Mouse (Mus musculus): ENCODE results near the gene Trmo. TPM values are rescaled to one million over a fixed set of nuclear protein-coding genes. Genes with fewer than 3 reads are reported as not detected.

Gene Trmo
- polyA plus RNA-seq, 1 experiment from 2014 or later, result 11.8 TPM

DNA sequence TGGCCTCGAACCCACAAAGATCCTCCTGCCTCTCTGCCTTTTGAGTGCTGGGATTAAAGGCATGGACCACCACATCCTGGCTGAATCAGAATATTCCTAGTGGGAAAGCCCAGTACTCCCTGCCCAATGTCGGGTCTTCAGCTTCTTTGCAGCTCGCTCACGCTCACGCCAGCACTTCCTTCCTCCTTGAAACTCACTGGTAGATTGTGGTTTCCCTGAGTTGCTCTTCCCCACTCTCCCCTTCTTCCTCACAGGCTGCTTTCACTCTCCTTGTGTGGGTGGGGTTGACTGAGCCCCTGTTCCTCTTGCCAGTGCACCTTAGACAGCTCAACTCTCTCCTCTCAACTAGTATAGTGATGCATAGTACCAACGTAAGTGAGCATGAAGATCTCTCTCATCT, 22.3 kb upstream of the Trmo start:
- Histone ChIP-seq H3K9ac (replicated peaks; ENCODE audit: low read length) (no peak overlapping the region), H3K9me3 (replicated peaks; ENCODE audit: control insufficient read depth, low read length) (no peaks in the 10 kb centered on the region), H3K36me3 (replicated peaks; ENCODE audit: control insufficient read depth, insufficient read depth, low read depth, low read length) (no peaks in the 10 kb centered on the region), H3K4me2 (ENCODE audit: low read depth, low read length) (no peak overlapping the region), H3K27me3 (ENCODE audit: control insufficient read depth, insufficient read depth, low read length) (no peaks in the 10 kb centered on the region), H3K27ac (replicated peaks; ENCODE audit: low read depth, low read length) (no peak overlapping the region), H3K4me1 (ENCODE audit: control insufficient read depth, insufficient read depth, low read length) (no peaks in the 10 kb centered on the region), H3K4me3 (ENCODE audit: low read depth, low read length) (no peak overlapping the region)
- ATAC-seq (replicated peaks; ENCODE audit: insufficient number of reproducible peaks, low FRiP score, low TSS enrichment, low read depth), result no peak
- 81% methylated on average over 6 of the region's 6 CpGs for WGBS
- no peak for DNase-seq (ENCODE audit: low spot score)

DNA sequence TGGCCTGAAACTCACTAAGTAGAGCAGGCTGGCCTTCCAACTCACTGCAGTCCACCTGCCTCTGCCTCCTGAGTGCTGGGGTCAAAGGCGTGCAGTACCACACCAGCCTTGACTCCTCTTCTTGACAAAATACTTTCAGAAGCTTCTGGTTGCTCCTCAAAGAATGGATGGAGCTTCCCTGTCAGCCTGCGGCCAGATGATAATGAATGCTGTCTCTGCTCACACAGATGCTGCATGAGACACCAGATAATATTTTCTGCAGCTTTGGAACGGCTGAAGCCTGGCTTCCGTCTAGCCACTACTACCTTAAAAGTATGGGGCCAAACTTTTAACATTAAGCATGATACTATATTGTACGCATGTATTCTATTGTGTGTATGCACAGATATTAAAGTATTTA, 21.4 kb upstream of the Trmo start:
- ATAC-seq (replicated peaks; ENCODE audit: insufficient number of reproducible peaks, low FRiP score, low TSS enrichment, low read depth) (no peak), DNase-seq (ENCODE audit: low spot score) (no peak)
- Histone ChIP-seq H3K9ac (replicated peaks; ENCODE audit: low read length) (no peak overlapping the region), H3K4me2 (ENCODE audit: low read depth, low read length) (no peak overlapping the region), H3K36me3 (replicated peaks; ENCODE audit: control insufficient read depth, insufficient read depth, low read depth, low read length) (no peaks in the 10 kb centered on the region), H3K9me3 (replicated peaks; ENCODE audit: control insufficient read depth, low read length) (no peaks in the 10 kb centered on the region), H3K4me3 (ENCODE audit: low read depth, low read length) (no peak overlapping the region), H3K27ac (replicated peaks; ENCODE audit: low read depth, low read length) (no peak overlapping the region), H3K27me3 (ENCODE audit: control insufficient read depth, insufficient read depth, low read length) (no peaks in the 10 kb centered on the region), H3K4me1 (ENCODE audit: control insufficient read depth, insufficient read depth, low read length) (no peaks in the 10 kb centered on the region)
- WGBS, result 84% methylated on average over 5 of the region's 5 CpGs

GRCm38 (mm10) chr4:46406966-46407703, 17.9 kb upstream of the Trmo start:
- no peaks in the 10 kb centered on the region for H3K9me3 ChIP-seq (replicated peaks; ENCODE audit: control insufficient read depth, low read length)
- no peak overlapping the region for H3K4me3 ChIP-seq (ENCODE audit: low read depth, low read length)
- WGBS, result 85% methylated on average over 8 of the region's 8 CpGs
- 0 out of 2 replicates have a peak overlapping the region, but pooled peaks have one; percentile 41 for H3K27ac ChIP-seq (replicated peaks; ENCODE audit: low read depth, low read length)
- ATAC-seq (replicated peaks; ENCODE audit: insufficient number of reproducible peaks, low FRiP score, low TSS enrichment, low read depth) (no peak), DNase-seq (ENCODE audit: low spot score) (no peak)
- H3K4me1 ChIP-seq (ENCODE audit: control insufficient read depth, insufficient read depth, low read length), result no peaks in the 10 kb centered on the region
- no peaks in the 10 kb centered on the region for H3K36me3 ChIP-seq (replicated peaks; ENCODE audit: control insufficient read depth, insufficient read depth, low read depth, low read length)
- no peak overlapping the region for H3K9ac ChIP-seq (replicated peaks; ENCODE audit: low read length)
- H3K27me3 ChIP-seq (ENCODE audit: control insufficient read depth, insufficient read depth, low read length), result no peaks in the 10 kb centered on the region
- no peak overlapping the region for H3K4me2 ChIP-seq (ENCODE audit: low read depth, low read length)

DNA sequence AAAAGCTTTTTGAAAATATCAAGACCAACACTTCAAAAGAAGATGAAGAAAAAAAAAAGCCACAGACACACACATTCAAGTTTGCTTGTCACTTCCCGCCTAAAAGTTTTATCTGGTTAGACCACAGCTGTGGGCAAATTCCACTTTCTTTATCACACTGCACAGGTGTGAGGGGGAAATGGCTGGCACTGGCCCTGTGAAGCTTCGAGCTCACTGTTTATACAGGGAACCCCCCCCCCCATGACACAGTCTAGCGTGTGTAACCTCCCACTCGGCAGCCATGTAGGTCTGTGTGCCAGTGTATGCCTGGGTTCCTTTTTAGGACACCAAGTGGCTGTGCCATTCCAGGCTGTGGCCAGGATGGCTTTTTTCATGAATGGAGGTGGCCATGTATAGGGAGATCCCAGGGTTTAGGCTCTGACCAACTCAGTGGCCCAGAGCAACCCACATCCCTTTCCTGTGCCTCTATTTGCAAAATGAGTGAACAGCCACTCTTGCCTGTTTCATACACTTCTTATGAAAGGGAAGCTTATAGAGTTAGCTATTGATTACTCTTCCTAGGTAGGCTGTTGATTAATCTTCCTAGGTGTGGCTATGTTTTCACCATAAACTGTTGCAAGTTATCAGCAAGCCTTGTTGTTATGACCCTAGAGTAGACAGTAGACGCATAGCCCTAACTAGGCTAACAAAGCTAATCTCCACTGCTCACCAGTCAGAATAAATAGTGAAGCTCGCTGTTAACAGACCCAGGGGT, 15.0 kb upstream of the Trmo start:
- Histone ChIP-seq H3K4me3 (ENCODE audit: low read depth, low read length) (no peak overlapping the region), H3K9me3 (replicated peaks; ENCODE audit: control insufficient read depth, low read length) (no peaks in the 10 kb centered on the region), H3K4me1 (ENCODE audit: control insufficient read depth, insufficient read depth, low read length) (no peaks in the 10 kb centered on the region), H3K27me3 (ENCODE audit: control insufficient read depth, insufficient read depth, low read length) (no peaks in the 10 kb centered on the region), H3K27ac (replicated peaks; ENCODE audit: low read depth, low read length) (no peak overlapping the region), H3K9ac (replicated peaks; ENCODE audit: low read length) (no peak overlapping the region), H3K4me2 (ENCODE audit: low read depth, low read length) (no peak overlapping the region), H3K36me3 (replicated peaks; ENCODE audit: control insufficient read depth, insufficient read depth, low read depth, low read length) (no peaks in the 10 kb centered on the region)
- DNase-seq (ENCODE audit: low spot score), result no peak
- 77% methylated on average over 6 of the region's 6 CpGs for WGBS
- no peak for ATAC-seq (replicated peaks; ENCODE audit: insufficient number of reproducible peaks, low FRiP score, low TSS enrichment, low read depth)

- WGBS, result 78% methylated on average over 4 of the region's 4 CpGs
- Histone ChIP-seq H3K4me1 (ENCODE audit: control insufficient read depth, insufficient read depth, low read length) (no peaks in the 10 kb centered on the region), H3K9ac (replicated peaks; ENCODE audit: low read length) (no peak overlapping the region), H3K27ac (replicated peaks; ENCODE audit: low read depth, low read length) (no peak overlapping the region), H3K27me3 (ENCODE audit: control insufficient read depth, insufficient read depth, low read length) (no peaks in the 10 kb centered on the region), H3K36me3 (replicated peaks; ENCODE audit: control insufficient read depth, insufficient read depth, low read depth, low read length) (no peaks in the 10 kb centered on the region), H3K4me2 (ENCODE audit: low read depth, low read length) (no peak overlapping the region), H3K9me3 (replicated peaks; ENCODE audit: control insufficient read depth, low read length) (no peaks in the 10 kb centered on the region), H3K4me3 (ENCODE audit: low read depth, low read length) (no peak overlapping the region)
- DNase-seq (ENCODE audit: low spot score), result no peak
- ATAC-seq (replicated peaks; ENCODE audit: insufficient number of reproducible peaks, low FRiP score, low TSS enrichment, low read depth), result no peak
Measured at GRCm38 (mm10) chr4:46398839-46399238, 9.6 kb upstream of the Trmo start.

DNA sequence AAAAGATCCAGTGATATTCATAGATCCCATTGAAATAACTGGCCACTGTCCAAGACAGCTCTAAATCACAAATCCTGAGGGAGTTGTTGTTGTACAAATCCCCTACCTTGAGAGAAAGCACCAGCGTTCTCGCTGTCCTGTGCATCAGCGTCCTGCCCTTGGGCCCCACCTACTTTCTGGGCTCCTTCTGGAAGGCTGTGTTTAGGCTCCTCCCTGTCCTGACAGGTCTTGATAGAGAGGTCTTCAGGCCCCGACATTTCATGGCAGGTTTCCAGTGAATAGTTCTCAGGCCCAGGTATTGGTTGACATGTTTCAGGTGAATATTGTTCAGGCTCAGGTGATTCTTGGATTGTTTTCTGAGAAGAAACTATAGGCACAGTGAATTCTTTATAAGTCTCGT, 6.5 kb upstream of the Trmo start:
- 41% methylated on average over 5 of the region's 5 CpGs for WGBS
- ATAC-seq (replicated peaks; ENCODE audit: insufficient number of reproducible peaks, low FRiP score, low TSS enrichment, low read depth), result no peak
- no peak overlapping the region for H3K4me3 ChIP-seq (ENCODE audit: low read depth, low read length)

DNA sequence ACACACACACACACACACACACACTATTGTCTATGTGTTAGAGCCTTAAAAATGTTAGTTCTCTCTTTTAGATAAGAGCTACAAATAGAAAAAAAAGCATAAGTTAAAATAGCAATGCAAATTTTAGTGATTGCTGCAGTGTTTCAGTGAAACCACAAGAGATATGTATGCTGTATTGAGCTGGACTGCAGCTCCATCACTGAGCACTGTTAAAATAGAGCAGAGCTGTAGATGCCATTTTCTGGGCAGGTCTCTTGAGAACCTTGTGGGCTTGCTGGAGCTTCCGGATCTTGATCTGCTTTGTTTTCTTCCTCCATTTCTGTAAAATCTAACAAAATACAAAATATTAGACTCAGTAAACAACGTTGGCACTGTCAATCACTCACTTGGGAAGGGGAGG, 5.2 kb upstream of the Trmo start:
- no peak overlapping the region for H3K9ac ChIP-seq (replicated peaks; ENCODE audit: low read length)

More for the DNA sequence above, 6.5 kb upstream of the Trmo start:
- Histone ChIP-seq H3K9me3 (replicated peaks; ENCODE audit: control insufficient read depth, low read length) (no peaks in the 10 kb centered on the region), H3K4me1 (ENCODE audit: control insufficient read depth, insufficient read depth, low read length) (no peaks in the 10 kb centered on the region), H3K27ac (replicated peaks; ENCODE audit: low read depth, low read length) (no peak overlapping the region), H3K4me2 (ENCODE audit: low read depth, low read length) (no peak overlapping the region), H3K27me3 (ENCODE audit: control insufficient read depth, insufficient read depth, low read length) (no peaks in the 10 kb centered on the region), H3K36me3 (replicated peaks; ENCODE audit: control insufficient read depth, insufficient read depth, low read depth, low read length) (no peaks in the 10 kb centered on the region), H3K9ac (replicated peaks; ENCODE audit: low read length) (no peak overlapping the region)
- no peak for DNase-seq (ENCODE audit: low spot score)

GRCm38 (mm10) chr4:46390390-46390970, 1.2 kb upstream of the Trmo start:
- Histone ChIP-seq H3K4me2 (ENCODE audit: low read depth, low read length) (no peak overlapping the region; the same call in 1 of the 2 replicates), H3K9me3 (replicated peaks; ENCODE audit: control insufficient read depth, low read length) (no peaks in the 10 kb centered on the region), H3K9ac (replicated peaks; ENCODE audit: low read length) (no peak overlapping the region), H3K27ac (replicated peaks; ENCODE audit: low read depth, low read length) (no peak overlapping the region), H3K27me3 (ENCODE audit: control insufficient read depth, insufficient read depth, low read length) (no peaks in the 10 kb centered on the region), H3K36me3 (replicated peaks; ENCODE audit: control insufficient read depth, insufficient read depth, low read depth, low read length) (no peaks in the 10 kb centered on the region), H3K4me1 (ENCODE audit: control insufficient read depth, insufficient read depth, low read length) (no peaks in the 10 kb centered on the region), H3K4me3 (ENCODE audit: low read depth, low read length) (no peak overlapping the region)
- WGBS, result 22% methylated on average over 9 of the region's 9 CpGs
- ATAC-seq (replicated peaks; ENCODE audit: insufficient number of reproducible peaks, low FRiP score, low TSS enrichment, low read depth) (no peak; the same call in 1 of the 2 replicates), DNase-seq (ENCODE audit: low spot score) (peak; percentile 93)

More for the DNA sequence above, 5.2 kb upstream of the Trmo start:
- Histone ChIP-seq H3K36me3 (replicated peaks; ENCODE audit: control insufficient read depth, insufficient read depth, low read depth, low read length) (no peaks in the 10 kb centered on the region), H3K27ac (replicated peaks; ENCODE audit: low read depth, low read length) (no peak overlapping the region), H3K4me1 (ENCODE audit: control insufficient read depth, insufficient read depth, low read length) (no peaks in the 10 kb centered on the region), H3K9me3 (replicated peaks; ENCODE audit: control insufficient read depth, low read length) (no peaks in the 10 kb centered on the region), H3K4me2 (ENCODE audit: low read depth, low read length) (no peak overlapping the region), H3K4me3 (ENCODE audit: low read depth, low read length) (no peak overlapping the region), H3K27me3 (ENCODE audit: control insufficient read depth, insufficient read depth, low read length) (no peaks in the 10 kb centered on the region)
- no peak for DNase-seq (ENCODE audit: low spot score)
- ATAC-seq (replicated peaks; ENCODE audit: insufficient number of reproducible peaks, low FRiP score, low TSS enrichment, low read depth), result no peak
- 77% methylated on average over 2 of the region's 2 CpGs for WGBS

Data from embryonic facial prominence, embryonic 11.5 days (tissue).